ENCODE assay signal across 8 mouse cellular contexts in the genomic region with DNA sequence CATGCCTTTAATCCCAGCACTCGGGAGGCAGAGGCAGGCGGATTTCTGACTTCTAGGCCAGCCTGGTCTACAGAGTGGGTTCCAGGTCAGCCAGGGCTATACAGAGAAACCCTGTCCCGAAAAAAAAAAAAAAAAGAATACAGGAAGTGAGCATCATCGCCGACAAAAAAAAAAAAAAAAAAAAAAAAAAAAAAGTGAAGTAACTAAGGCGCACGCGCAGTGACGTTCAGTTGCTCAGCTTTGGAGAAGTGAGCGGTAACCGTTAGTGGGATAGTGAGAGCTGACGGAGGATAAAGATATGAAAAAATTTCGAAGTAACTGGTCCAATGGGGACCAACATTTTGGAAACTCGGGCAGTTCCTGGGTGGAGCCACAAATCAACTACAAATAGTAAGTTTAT. TPM values are rescaled to one million over a fixed set of nuclear protein-coding genes. Genes with fewer than 3 reads are reported as not detected.
A peak's percentile ranks its signal among the peaks of the same experiment; 100 is the strongest.
DNase-seq lines count a peak whose midpoint lies in the region; ATAC-seq lines count a peak whose summit lies in the region.

A gene (plus strand): TSS at position 229 of the 400 bp plus-strand sequence.

- 93% methylated on average over 12 of the region's 14 CpGs for whole genome bisulfite sequencing in neural tube, embryonic 11.5 days
- 87% methylated on average over 12 of the region's 14 CpGs for WGBS in midbrain, embryonic 16.5 days

- peak within 1 kb of the TSS; percentile 37; the same call in 1 of the 2 replicates for H3K4me3 ChIP-seq in neural tube, embryonic 11.5 days (ENCODE audit: low read depth, low read length)
- peak within 1 kb of the TSS; percentile 52 for H3K4me3 ChIP-seq in midbrain, embryonic 16.5 days (ENCODE audit: low read depth, low read length)

- ATAC-seq in neural tube, embryonic 11.5 days (ENCODE audit: insufficient read depth, low FRiP score, low TSS enrichment): no peak
- ATAC-seq in midbrain, embryonic 16.5 days: no peak

- H3K9me3 ChIP-seq in neural tube, embryonic 11.5 days (ENCODE audit: control insufficient read depth, low read length): no peaks in the 10 kb centered on the region
- H3K9me3 ChIP-seq in midbrain, embryonic 16.5 days (replicated peaks; ENCODE audit: control insufficient read depth, low read length, poor library complexity, severe bottlenecking): no peaks in the 10 kb centered on the region

- no peak within 1 kb of the TSS for H3K9ac ChIP-seq in neural tube, embryonic 11.5 days (ENCODE audit: low read length)
- H3K9ac ChIP-seq in midbrain, embryonic 16.5 days (ENCODE audit: low read depth, low read length): no peak within 1 kb of the TSS

- DNase-seq in adrenal gland, adult 18-20 months (ENCODE audit: low spot score in 2 of 2): no peak
- no peak for DNase-seq in adrenal gland, adult (ENCODE audit: inconsistent age in 2 of 2, low spot score in 1 of 2)
- DNase-seq in neural tube, embryonic 11.5 days (ENCODE audit: low spot score): no peak
- no peak for DNase-seq in neural tube, embryonic 10.5 days (ENCODE audit: extremely low spot score, low spot score)
- no peak for DNase-seq in layer of hippocampus, postnatal 36 days
- no peak for DNase-seq in T-cell, adult 2 months (ENCODE audit: low spot score)
- DNase-seq in gastrocnemius, adult 18-20 months (ENCODE audit: low spot score): no peak

- H3K36me3 ChIP-seq in neural tube, embryonic 11.5 days (ENCODE audit: control insufficient read depth, insufficient read depth, low read length): no peaks in the 10 kb centered on the region
- no peaks in the 10 kb centered on the region for H3K36me3 ChIP-seq in midbrain, embryonic 16.5 days (ENCODE audit: control insufficient read depth, insufficient read depth, low read length)

- H3K4me2 ChIP-seq in neural tube, embryonic 11.5 days (ENCODE audit: low read depth): peak within 1 kb of the TSS; percentile 35
- H3K4me2 ChIP-seq in midbrain, embryonic 16.5 days (ENCODE audit: low read length): peak within 1 kb of the TSS; percentile 57

- H3K27ac ChIP-seq in neural tube, embryonic 11.5 days (ENCODE audit: low read depth, low read length): no peak within 1 kb of the TSS
- H3K27ac ChIP-seq in midbrain, embryonic 16.5 days (ENCODE audit: low read length): no peak within 1 kb of the TSS

- no peaks in the 10 kb centered on the region for H3K4me1 ChIP-seq in neural tube, embryonic 11.5 days (ENCODE audit: control insufficient read depth, insufficient read depth, low read length)
- no peaks in the 10 kb centered on the region for H3K4me1 ChIP-seq in midbrain, embryonic 16.5 days (ENCODE audit: control insufficient read depth, insufficient read depth, low read length)

- H3K27me3 ChIP-seq in neural tube, embryonic 11.5 days (ENCODE audit: control insufficient read depth, insufficient read depth, low read length): no peaks in the 10 kb centered on the region
- H3K27me3 ChIP-seq in midbrain, embryonic 16.5 days (ENCODE audit: control insufficient read depth, insufficient read depth, low read depth, low read length): no peaks in the 10 kb centered on the region

RNA-seq across cellular contexts. Expression of the gene that starts here (rescaled TPM):
- total RNA-seq in adrenal gland, adult 18-20 months (2021): 10 to 100 TPM; 12.7 to 15.5 TPM
- polyA plus RNA-seq in neural tube, embryonic 11.5 days (2014; fragmentation: Nextera tagmentation; extraction: Ambion mirVana): 10.8 and 12.2 TPM in 2 replicates
- 10 to 100 TPM; 29.6 to 29.8 TPM for total RNA-seq in layer of hippocampus, postnatal 36 days (2021)
- polyA plus RNA-seq in midbrain, embryonic 16.5 days (2015; fragmentation: Nextera tagmentation; extraction: Ambion mirVana): 18.1 and 21.6 TPM in 2 replicates
- 1 to 10 TPM; 3.4 to 4.2 TPM for total RNA-seq in gastrocnemius, adult 18-20 months (2021)
